Mouse (Mus musculus): Measurements from ENCODE around the gene Tmcc3. TPM values are rescaled to one million over a fixed set of nuclear protein-coding genes. Genes with fewer than 3 reads are reported as not detected.

Tmcc3 gene
- polyA plus RNA-seq, 1 experiment from 2014 or later = 2.8 TPM

GRCm38 (mm10) chr10:94567915-94568314 lies 256.2 kb downstream of the Tmcc3 start:
- H3K27ac ChIP-seq (ENCODE audit: low read depth, low read length) = no peak overlapping the region
- H3K36me3 ChIP-seq (ENCODE audit: control insufficient read depth, insufficient read depth, low read length) = no peaks in the 10 kb centered on the region
- no peaks in the 10 kb centered on the region for H3K4me1 ChIP-seq (replicated peaks; ENCODE audit: control insufficient read depth, insufficient read depth, low read length)
- H3K9me3 ChIP-seq (ENCODE audit: control insufficient read depth, low read length) = no peaks in the 10 kb centered on the region
- no peak overlapping the region for H3K4me2 ChIP-seq (ENCODE audit: low read depth, low read length, severe bottlenecking)
- ATAC-seq (replicated peaks; ENCODE audit: low FRiP score) (no peak), DNase-seq (ENCODE audit: low spot score) (no peak)
- no peak overlapping the region for H3K4me3 ChIP-seq (ENCODE audit: low read depth, low read length)
- H3K27me3 ChIP-seq (ENCODE audit: control insufficient read depth, insufficient read depth, low read length) = no peaks in the 10 kb centered on the region
- WGBS = 88% methylated on average over 14 of the region's 14 CpGs
- no peak overlapping the region for H3K9ac ChIP-seq (ENCODE audit: low read length)

- no peak overlapping the region for H3K9ac ChIP-seq (ENCODE audit: low read length)
- DNase-seq (ENCODE audit: low spot score) = no peak
- no peaks in the 10 kb centered on the region for H3K9me3 ChIP-seq (ENCODE audit: control insufficient read depth, low read length)
- 74% methylated on average over 7 of the region's 7 CpGs for WGBS
- no peaks in the 10 kb centered on the region for H3K4me1 ChIP-seq (replicated peaks; ENCODE audit: control insufficient read depth, insufficient read depth, low read length)
- no peaks in the 10 kb centered on the region for H3K27me3 ChIP-seq (ENCODE audit: control insufficient read depth, insufficient read depth, low read length)
- H3K4me3 ChIP-seq (ENCODE audit: low read depth, low read length) = no peak overlapping the region
- no peaks in the 10 kb centered on the region for H3K36me3 ChIP-seq (ENCODE audit: control insufficient read depth, insufficient read depth, low read length)
- no peak overlapping the region for H3K27ac ChIP-seq (ENCODE audit: low read depth, low read length)
- ATAC-seq (replicated peaks; ENCODE audit: low FRiP score) = no peak
- H3K4me2 ChIP-seq (ENCODE audit: low read depth, low read length, severe bottlenecking) = no peak overlapping the region
Measured at GRCm38 (mm10) chr10:94568867-94569266, 257.1 kb downstream of the Tmcc3 start.

- ATAC-seq (replicated peaks; ENCODE audit: low FRiP score) (no peak), DNase-seq (ENCODE audit: low spot score) (no peak)
- Histone ChIP-seq H3K27ac (ENCODE audit: low read depth, low read length) (no peak overlapping the region), H3K9me3 (ENCODE audit: control insufficient read depth, low read length) (no peaks in the 10 kb centered on the region), H3K36me3 (ENCODE audit: control insufficient read depth, insufficient read depth, low read length) (no peaks in the 10 kb centered on the region), H3K4me1 (replicated peaks; ENCODE audit: control insufficient read depth, insufficient read depth, low read length) (no peaks in the 10 kb centered on the region), H3K4me2 (ENCODE audit: low read depth, low read length, severe bottlenecking) (no peak overlapping the region), H3K9ac (ENCODE audit: low read length) (no peak overlapping the region), H3K4me3 (ENCODE audit: low read depth, low read length) (no peak overlapping the region), H3K27me3 (ENCODE audit: control insufficient read depth, insufficient read depth, low read length) (no peaks in the 10 kb centered on the region)
- 83% methylated on average over 7 of the region's 7 CpGs for WGBS
Measured at GRCm38 (mm10) chr10:94569731-94570130, 258.0 kb downstream of the Tmcc3 start.

- Histone ChIP-seq H3K27ac (ENCODE audit: low read depth, low read length) (no peak overlapping the region), H3K9ac (ENCODE audit: low read length) (no peak overlapping the region), H3K9me3 (ENCODE audit: control insufficient read depth, low read length) (no peaks in the 10 kb centered on the region), H3K27me3 (ENCODE audit: control insufficient read depth, insufficient read depth, low read length) (no peaks in the 10 kb centered on the region), H3K4me3 (ENCODE audit: low read depth, low read length) (no peak overlapping the region), H3K36me3 (ENCODE audit: control insufficient read depth, insufficient read depth, low read length) (no peaks in the 10 kb centered on the region), H3K4me2 (ENCODE audit: low read depth, low read length, severe bottlenecking) (no peak overlapping the region), H3K4me1 (replicated peaks; ENCODE audit: control insufficient read depth, insufficient read depth, low read length) (no peaks in the 10 kb centered on the region)
- ATAC-seq (replicated peaks; ENCODE audit: low FRiP score) = no peak
- WGBS = 83% methylated on average over 9 of the region's 9 CpGs
- DNase-seq (ENCODE audit: low spot score) = no peak
Measured at GRCm38 (mm10) chr10:94571927-94572620, 260.3 kb downstream of the Tmcc3 start.

GRCm38 (mm10) chr10:94572772-94573171 lies 261.0 kb downstream of the Tmcc3 start:
- Histone ChIP-seq H3K9me3 (ENCODE audit: control insufficient read depth, low read length) (no peaks in the 10 kb centered on the region), H3K27me3 (ENCODE audit: control insufficient read depth, insufficient read depth, low read length) (no peaks in the 10 kb centered on the region), H3K9ac (ENCODE audit: low read length) (no peak overlapping the region), H3K36me3 (ENCODE audit: control insufficient read depth, insufficient read depth, low read length) (no peaks in the 10 kb centered on the region), H3K4me3 (ENCODE audit: low read depth, low read length) (no peak overlapping the region), H3K4me2 (ENCODE audit: low read depth, low read length, severe bottlenecking) (no peak overlapping the region), H3K4me1 (replicated peaks; ENCODE audit: control insufficient read depth, insufficient read depth, low read length) (no peaks in the 10 kb centered on the region), H3K27ac (ENCODE audit: low read depth, low read length) (no peak overlapping the region)
- no peak for DNase-seq (ENCODE audit: low spot score)
- no peak for ATAC-seq (replicated peaks; ENCODE audit: low FRiP score)
- WGBS = 69% methylated on average over 12 of the region's 12 CpGs

- Histone ChIP-seq H3K27ac (ENCODE audit: low read depth, low read length) (no peak overlapping the region), H3K27me3 (ENCODE audit: control insufficient read depth, insufficient read depth, low read length) (no peaks in the 10 kb centered on the region), H3K9ac (ENCODE audit: low read length) (no peak overlapping the region), H3K4me3 (ENCODE audit: low read depth, low read length) (no peak overlapping the region), H3K4me1 (replicated peaks; ENCODE audit: control insufficient read depth, insufficient read depth, low read length) (no peaks in the 10 kb centered on the region), H3K9me3 (ENCODE audit: control insufficient read depth, low read length) (no peaks in the 10 kb centered on the region), H3K4me2 (ENCODE audit: low read depth, low read length, severe bottlenecking) (no peak overlapping the region), H3K36me3 (ENCODE audit: control insufficient read depth, insufficient read depth, low read length) (no peaks in the 10 kb centered on the region)
- ATAC-seq (replicated peaks; ENCODE audit: low FRiP score) (no peak), DNase-seq (ENCODE audit: low spot score) (no peak)
- WGBS = 84% methylated on average over 13 of the region's 13 CpGs
Measured at GRCm38 (mm10) chr10:94574451-94575333, 262.9 kb downstream of the Tmcc3 start.

- H3K36me3 ChIP-seq (ENCODE audit: control insufficient read depth, insufficient read depth, low read length) = no peaks in the 10 kb centered on the region
- H3K4me3 ChIP-seq (ENCODE audit: low read depth, low read length) = no peak overlapping the region
- 68% methylated on average over 8 of the region's 8 CpGs for WGBS
- no peak overlapping the region for H3K9ac ChIP-seq (ENCODE audit: low read length)
- H3K27me3 ChIP-seq (ENCODE audit: control insufficient read depth, insufficient read depth, low read length) = no peaks in the 10 kb centered on the region
- DNase-seq (ENCODE audit: low spot score) = no peak
- H3K9me3 ChIP-seq (ENCODE audit: control insufficient read depth, low read length) = no peaks in the 10 kb centered on the region
- H3K27ac ChIP-seq (ENCODE audit: low read depth, low read length) = no peak overlapping the region
- H3K4me2 ChIP-seq (ENCODE audit: low read depth, low read length, severe bottlenecking) = no peak overlapping the region
- H3K4me1 ChIP-seq (replicated peaks; ENCODE audit: control insufficient read depth, insufficient read depth, low read length) = no peaks in the 10 kb centered on the region
- no peak for ATAC-seq (replicated peaks; ENCODE audit: low FRiP score)
Measured at GRCm38 (mm10) chr10:94575958-94576357, 264.2 kb downstream of the Tmcc3 start.

GRCm38 (mm10) chr10:94578870-94579269 lies 267.1 kb downstream of the Tmcc3 start:
- no peaks in the 10 kb centered on the region for H3K27me3 ChIP-seq (ENCODE audit: control insufficient read depth, insufficient read depth, low read length)
- ATAC-seq (replicated peaks; ENCODE audit: low FRiP score) (no peak), DNase-seq (ENCODE audit: low spot score) (no peak)
- 97% methylated on average over 15 of the region's 15 CpGs for WGBS
- no peaks in the 10 kb centered on the region for H3K9me3 ChIP-seq (ENCODE audit: control insufficient read depth, low read length)
- no peak overlapping the region for H3K27ac ChIP-seq (ENCODE audit: low read depth, low read length)
- no peak overlapping the region for H3K4me3 ChIP-seq (ENCODE audit: low read depth, low read length)
- no peak overlapping the region for H3K4me2 ChIP-seq (ENCODE audit: low read depth, low read length, severe bottlenecking)
- no peaks in the 10 kb centered on the region for H3K4me1 ChIP-seq (replicated peaks; ENCODE audit: control insufficient read depth, insufficient read depth, low read length)
- no peak overlapping the region for H3K9ac ChIP-seq (ENCODE audit: low read length)
- no peaks in the 10 kb centered on the region for H3K36me3 ChIP-seq (ENCODE audit: control insufficient read depth, insufficient read depth, low read length)

All from forebrain, embryonic 11.5 days (tissue).